ENCODE assay signal across 10 mouse cellular contexts in the genomic region with DNA sequence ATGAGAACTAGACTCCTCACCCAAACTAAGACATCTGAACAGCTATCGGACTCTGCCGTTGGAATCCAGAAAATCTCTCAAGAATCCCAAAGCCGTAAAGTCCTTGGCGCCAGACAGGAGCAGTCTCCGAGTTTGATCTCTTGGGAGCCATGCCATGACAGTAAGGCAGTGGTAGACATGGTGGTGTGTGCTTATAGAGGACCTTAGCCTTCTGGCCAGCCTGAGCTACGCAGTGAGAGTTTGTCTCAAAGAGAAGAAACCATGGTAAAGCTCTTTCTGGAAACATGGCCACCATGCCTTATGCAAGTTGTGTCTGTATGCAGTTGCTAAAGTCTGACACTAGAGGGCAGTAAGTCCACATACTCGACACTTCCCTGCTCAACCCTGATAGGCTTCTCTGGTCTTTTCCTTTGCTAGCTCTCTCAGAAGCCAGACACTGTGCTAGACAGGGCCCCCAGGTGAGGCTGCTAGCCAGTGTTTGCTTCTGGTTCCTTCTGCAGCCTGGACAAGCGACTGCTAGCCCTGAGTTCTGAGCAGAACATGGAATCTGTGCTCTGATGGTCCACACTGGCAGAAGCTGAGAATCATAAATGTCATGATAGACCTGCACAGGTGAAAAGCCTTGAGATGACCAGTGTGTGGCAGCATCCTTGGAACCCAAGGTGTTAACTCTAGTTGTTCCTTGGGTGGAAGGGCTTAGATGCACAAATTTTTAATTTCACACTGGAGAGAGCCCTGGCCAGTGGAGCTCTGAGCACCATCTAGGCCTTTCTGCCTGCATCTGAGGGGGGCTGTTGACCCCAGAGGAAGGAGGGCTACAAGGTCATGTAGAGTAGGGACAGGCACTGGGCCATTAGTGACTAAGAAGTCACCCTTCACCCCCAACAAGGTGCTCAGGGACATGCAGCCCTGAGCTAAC. TPM values are rescaled to one million over a fixed set of nuclear protein-coding genes. Genes with fewer than 3 reads are reported as not detected.
DNase-seq lines count a peak whose midpoint lies in the region; ATAC-seq and TF ChIP-seq lines count a peak whose summit lies in the region.
"Not testable (repeated sequence)": the region's sequence is repeated elsewhere in the genome, so short reads cannot be mapped to it uniquely, and the experiment has no call there.
"Had no signal": no experiment of that assay in that cellular context is flagged by ENCODE, and none has a peak within 500 bp of the region (broad histone marks: within the 10 kb centered on the region; RNA-seq: fewer than 3 reads in every experiment).

No protein-coding gene starts in this region.

- H3K4me3 ChIP-seq in embryonic facial prominence, embryonic 14.5 days (ENCODE audit: low read depth, low read length); heart, adult 2 months; liver, postnatal 0 days (ENCODE audit: low read depth, low read length): not testable (repeated sequence)

- H3K27ac ChIP-seq in embryonic facial prominence, embryonic 14.5 days (replicated peaks; ENCODE audit: low read depth, low read length); heart, adult 2 months; liver, postnatal 0 days (ENCODE audit: low read depth): not testable (repeated sequence)

- H3K79me2 ChIP-seq in heart, adult 2 months (replicated peaks; ENCODE audit: control insufficient read depth, insufficient read depth, low read length) = not testable (repeated sequence)

- H3K9ac ChIP-seq in embryonic facial prominence, embryonic 14.5 days (ENCODE audit: low read depth, low read length); heart, adult 2 months (ENCODE audit: low read depth, low read length); liver, postnatal 0 days (replicated peaks): not testable (repeated sequence)

- intact Hi-C loops in heart, adult 2 months (cut with DNase I) = not testable (repeated sequence)

- TF ChIP-seq CTCF in heart, adult 2 months (IDR thresholded peaks at IDR 0.05) = peak; percentile 65
- TF ChIP-seq CTCF in liver, postnatal 0 days (IDR thresholded peaks at IDR 0.05; ENCODE audit: low read depth) = peak; percentile 53; the same call in 1 of the 2 replicates

- TF ChIP-seq POLR2A in heart, adult 2 months (IDR thresholded peaks at IDR 0.05; ENCODE audit: insufficient read depth, low read depth, low read length) = not testable (repeated sequence)

- 63% methylated on average over 7 of the region's 8 CpGs for WGBS in embryonic facial prominence, embryonic 14.5 days
- WGBS in heart, adult 2 months = 57% methylated on average over 8 of the region's 8 CpGs
- 53% methylated on average over 8 of the region's 8 CpGs for WGBS in liver, postnatal 0 days (ENCODE audit: insufficient replicate concordance)

- peak; percentile 87 for ATAC-seq in embryonic facial prominence, embryonic 14.5 days (ENCODE audit: low read depth)
- peak; percentile 63; the same call in 1 of the 2 replicates for ATAC-seq in liver, postnatal 0 days

- TF ChIP-seq EP300 in heart, adult 2 months (IDR thresholded peaks at IDR 0.05; ENCODE audit: insufficient read depth, low read depth, low read length); liver, postnatal 0 days (IDR thresholded peaks at IDR 0.05; ENCODE audit: low read depth): not testable (repeated sequence)

- not testable (repeated sequence) for H3K9me3 ChIP-seq in embryonic facial prominence, embryonic 14.5 days (ENCODE audit: control insufficient read depth, low read length); liver, postnatal 0 days (ENCODE audit: low read length)

- not testable (repeated sequence) for H3K4me1 ChIP-seq in embryonic facial prominence, embryonic 14.5 days (ENCODE audit: control insufficient read depth, insufficient read depth, low read length); heart, adult 2 months (ENCODE audit: control insufficient read depth, insufficient read depth, low read length); liver, postnatal 0 days (ENCODE audit: insufficient read depth)

- not testable (repeated sequence) for H3K27me3 ChIP-seq in embryonic facial prominence, embryonic 14.5 days (replicated peaks; ENCODE audit: control insufficient read depth, insufficient read depth, low read length); heart, adult 2 months (ENCODE audit: control insufficient read depth, insufficient read depth, low read length); liver, postnatal 0 days (ENCODE audit: insufficient read depth, low read length)

- not testable (repeated sequence) for H3K36me3 ChIP-seq in embryonic facial prominence, embryonic 14.5 days (ENCODE audit: control insufficient read depth, insufficient read depth, low read length); heart, adult 2 months (ENCODE audit: control insufficient read depth, insufficient read depth, low read length); liver, postnatal 0 days (replicated peaks; ENCODE audit: insufficient read depth, low read length)

- not testable (repeated sequence) for H3K4me2 ChIP-seq in embryonic facial prominence, embryonic 14.5 days (ENCODE audit: low read depth, low read length); liver, postnatal 0 days (ENCODE audit: low read depth, low read length)

- DNase-seq in adipocyte (ENCODE audit: low spot score) = peak; percentile 1
- not testable (repeated sequence) for DNase-seq in embryonic facial prominence, embryonic 14.5 days (ENCODE audit: low spot score); heart, adult 2 months; liver, postnatal 0 days
- peak; percentile 5 for DNase-seq in induced T-regulatory cell, adult 2 months (ENCODE audit: low read depth)
- DNase-seq in layer of hippocampus, adult 9-10 months (ENCODE audit: low spot score) = peak; percentile 78
- peak; percentile 15 to 26 for DNase-seq in natural killer cell, adult 2 months (ENCODE audit: low spot score in 2 of 2)
- peak; percentile 18 for DNase-seq in thymus, postnatal 4 days

RNA-seq across cellular contexts. Expression of a gene that starts 17.9 kb away (rescaled TPM):
- polyA plus RNA-seq in embryonic facial prominence, embryonic 14.5 days (2014; fragmentation: Nextera tagmentation; extraction: Ambion mirVana) = 0.13 TPM in 1 of 2 replicates, not detected in the other
- not detected for total RNA-seq in heart, adult 2 months (2021)
- polyA plus RNA-seq in heart, adult 2 months (2012; rRNA removed) = 0.18 and 0.41 TPM in 2 replicates
- polyA plus RNA-seq in liver, postnatal 0 days (2015; fragmentation: Nextera tagmentation; extraction: Ambion mirVana) = not detected in 2 replicates
- total RNA-seq: gastrocnemius, postnatal 4 days had no signal
- polyA plus RNA-seq: urinary bladder, adult 2 months had no signal

RNA-seq across cellular contexts. Expression of a gene that starts 46.0 kb away (rescaled TPM):
- not detected in 2 replicates for polyA plus RNA-seq in embryonic facial prominence, embryonic 14.5 days (2014; fragmentation: Nextera tagmentation; extraction: Ambion mirVana)
- total RNA-seq in heart, adult 2 months (2021) = not detected
- polyA plus RNA-seq in heart, adult 2 months (2012; rRNA removed) = 0.08 and 0.09 TPM in 2 replicates
- polyA plus RNA-seq in liver, postnatal 0 days (2015; fragmentation: Nextera tagmentation; extraction: Ambion mirVana) = not detected in 2 replicates
- total RNA-seq: gastrocnemius, postnatal 4 days had no signal
- polyA plus RNA-seq: urinary bladder, adult 2 months had no signal
